Mouse (Mus musculus): ENCODE data around the gene Aldh18a1. TPM values are rescaled to one million over a fixed set of nuclear protein-coding genes. Genes with fewer than 3 reads are reported as not detected.
A peak's percentile ranks its signal among the peaks of the same experiment; 100 is the strongest.

Aldh18a1 gene
- 45.5 and 50.4 TPM in 2 replicates for polyA plus RNA-seq (2014; fragmentation: Nextera tagmentation; extraction: Ambion mirVana)

DNA sequence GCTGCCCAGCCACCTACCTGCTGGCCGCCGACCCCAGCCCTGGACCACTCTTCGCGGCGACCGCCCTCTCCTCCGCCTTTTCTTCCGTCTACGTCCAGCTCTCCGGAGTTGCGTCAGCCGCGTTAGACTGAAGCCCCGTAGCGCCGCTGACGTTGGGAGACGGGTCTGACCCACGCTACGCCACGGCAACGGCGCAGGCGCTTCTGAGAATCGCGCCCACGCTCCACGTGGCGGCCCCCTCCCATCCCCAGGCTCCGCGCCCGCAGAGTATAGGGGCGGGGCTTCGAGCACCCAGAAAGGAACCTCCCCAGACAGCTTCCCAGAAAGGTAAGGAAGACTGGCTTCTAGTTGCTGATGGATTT, at the start of gene Aldh18a1:
Aldh18a1 (minus strand) TSS at position 171 of the 362 bp plus-strand sequence.
- H3K4me3 ChIP-seq (replicated peaks; ENCODE audit: low read length) = peak within 1 kb of the TSS; percentile 61
- peak within 1 kb of the TSS; percentile 77 for H3K27ac ChIP-seq
- H3K27me3 ChIP-seq (ENCODE audit: control insufficient read depth, insufficient read depth, low read length) = no peaks in the 10 kb centered on the region
- no peaks in the 10 kb centered on the region for H3K9me3 ChIP-seq (ENCODE audit: control insufficient read depth, low read length)
- peak within 1 kb of the TSS; percentile 62 for H3K4me2 ChIP-seq (replicated peaks)
- WGBS = under 1% methylated on average over 34 of the region's 34 CpGs
- 0 out of 2 replicates have a peak, but pooled peaks cover 20% of the 10 kb centered on the region for H3K36me3 ChIP-seq (replicated peaks; ENCODE audit: control insufficient read depth, insufficient read depth)
- peaks cover 22% of the 10 kb centered on the region for H3K4me1 ChIP-seq (replicated peaks; ENCODE audit: control insufficient read depth, insufficient read depth, low read length)
- ATAC-seq (ENCODE audit: low FRiP score) = peak; percentile 96
- H3K9ac ChIP-seq = peak within 1 kb of the TSS; percentile 64
- peak; percentile 99 for DNase-seq (ENCODE audit: low spot score)

GRCm38 (mm10) chr19:40637601-40638000, 49.3 kb upstream of the Aldh18a1 start:
- 89% methylated on average over 7 of the region's 7 CpGs for WGBS
- no peaks in the 10 kb centered on the region for H3K36me3 ChIP-seq (replicated peaks; ENCODE audit: control insufficient read depth, insufficient read depth)
- H3K27me3 ChIP-seq (ENCODE audit: control insufficient read depth, insufficient read depth, low read length) = no peaks in the 10 kb centered on the region

GRCm38 (mm10) chr19:40637091-40637490, 48.8 kb upstream of the Aldh18a1 start:
- Histone ChIP-seq H3K27me3 (ENCODE audit: control insufficient read depth, insufficient read depth, low read length) (no peaks in the 10 kb centered on the region), H3K4me3 (replicated peaks; ENCODE audit: low read length) (no peak overlapping the region), H3K27ac (no peak overlapping the region), H3K4me2 (replicated peaks) (no peak overlapping the region), H3K9ac (no peak overlapping the region), H3K9me3 (ENCODE audit: control insufficient read depth, low read length) (no peaks in the 10 kb centered on the region), H3K4me1 (replicated peaks; ENCODE audit: control insufficient read depth, insufficient read depth, low read length) (no peaks in the 10 kb centered on the region), H3K36me3 (replicated peaks; ENCODE audit: control insufficient read depth, insufficient read depth) (no peaks in the 10 kb centered on the region)
- ATAC-seq (ENCODE audit: low FRiP score) (no peak), DNase-seq (ENCODE audit: low spot score) (no peak)
- WGBS = 64% methylated on average over 4 of the region's 4 CpGs

More at GRCm38 (mm10) chr19:40637601-40638000, 49.3 kb upstream of the Aldh18a1 start:
- no peaks in the 10 kb centered on the region for H3K4me1 ChIP-seq (replicated peaks; ENCODE audit: control insufficient read depth, insufficient read depth, low read length)
- DNase-seq (ENCODE audit: low spot score) = no peak
- H3K4me3 ChIP-seq (replicated peaks; ENCODE audit: low read length) = no peak overlapping the region
- ATAC-seq (ENCODE audit: low FRiP score) = no peak
- H3K27ac ChIP-seq = no peak overlapping the region
- H3K9ac ChIP-seq = no peak overlapping the region
- H3K9me3 ChIP-seq (ENCODE audit: control insufficient read depth, low read length) = no peaks in the 10 kb centered on the region
- no peak overlapping the region for H3K4me2 ChIP-seq (replicated peaks)

DNA sequence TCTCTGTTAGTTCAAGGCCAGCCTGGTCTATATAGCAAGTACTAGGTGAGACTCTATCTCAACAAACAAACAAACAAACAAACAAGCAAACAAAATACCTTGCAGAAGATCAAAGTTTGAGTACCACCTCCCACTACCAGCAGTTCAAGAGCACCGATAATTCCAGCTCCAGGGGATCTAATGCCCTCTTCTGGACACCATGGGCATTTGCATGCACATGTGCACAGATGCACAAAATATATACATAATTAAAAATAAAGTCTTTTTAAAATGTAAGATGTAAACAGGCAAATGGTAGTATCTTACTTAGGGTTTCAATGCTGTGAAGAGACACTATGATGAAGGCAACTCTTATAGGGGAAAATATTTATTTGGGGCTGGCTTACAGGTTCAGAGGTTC, 44.9 kb upstream of the Aldh18a1 start:
- Histone ChIP-seq H3K4me3 (replicated peaks; ENCODE audit: low read length) (no peak overlapping the region), H3K27ac (no peak overlapping the region), H3K36me3 (replicated peaks; ENCODE audit: control insufficient read depth, insufficient read depth) (no peaks in the 10 kb centered on the region), H3K9me3 (ENCODE audit: control insufficient read depth, low read length) (no peaks in the 10 kb centered on the region), H3K9ac (no peak overlapping the region), H3K4me2 (replicated peaks) (no peak overlapping the region), H3K4me1 (replicated peaks; ENCODE audit: control insufficient read depth, insufficient read depth, low read length) (no peaks in the 10 kb centered on the region), H3K27me3 (ENCODE audit: control insufficient read depth, insufficient read depth, low read length) (no peaks in the 10 kb centered on the region)
- 61% methylated on average over 1 of the region's 1 CpGs for WGBS
- no peak for ATAC-seq (ENCODE audit: low FRiP score)
- DNase-seq (ENCODE audit: low spot score) = no peak

DNA sequence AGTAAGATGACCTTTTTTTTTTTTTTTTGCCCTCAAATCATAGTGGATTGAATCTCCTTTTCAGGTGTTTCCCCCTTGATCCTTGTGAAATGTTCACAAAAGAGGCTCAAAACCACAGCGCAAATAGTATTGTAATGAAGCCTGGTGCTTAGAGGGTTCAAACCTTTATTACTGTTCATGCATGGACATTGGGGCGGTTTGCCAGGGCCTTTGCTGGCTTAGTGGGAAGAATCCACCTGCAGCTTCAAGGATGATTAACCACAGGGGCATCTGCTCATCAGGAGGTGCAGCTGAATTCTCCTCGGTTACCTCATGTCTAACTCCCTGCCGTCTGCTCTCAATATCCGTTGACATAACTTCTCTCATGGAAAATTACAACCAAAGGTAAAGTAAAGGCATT, 44.4 kb upstream of the Aldh18a1 start:
- no peak overlapping the region for H3K4me2 ChIP-seq (replicated peaks)
- WGBS = 85% methylated on average over 5 of the region's 5 CpGs
- no peak overlapping the region for H3K9ac ChIP-seq
- H3K4me1 ChIP-seq (replicated peaks; ENCODE audit: control insufficient read depth, insufficient read depth, low read length) = no peaks in the 10 kb centered on the region
- H3K36me3 ChIP-seq (replicated peaks; ENCODE audit: control insufficient read depth, insufficient read depth) = no peaks in the 10 kb centered on the region
- DNase-seq (ENCODE audit: low spot score) (no peak), ATAC-seq (ENCODE audit: low FRiP score) (no peak)
- H3K27me3 ChIP-seq (ENCODE audit: control insufficient read depth, insufficient read depth, low read length) = no peaks in the 10 kb centered on the region
- no peak overlapping the region for H3K27ac ChIP-seq
- no peak overlapping the region for H3K4me3 ChIP-seq (replicated peaks; ENCODE audit: low read length)
- no peaks in the 10 kb centered on the region for H3K9me3 ChIP-seq (ENCODE audit: control insufficient read depth, low read length)

- Histone ChIP-seq H3K4me2 (replicated peaks) (no peak overlapping the region), H3K4me3 (replicated peaks; ENCODE audit: low read length) (no peak overlapping the region), H3K36me3 (replicated peaks; ENCODE audit: control insufficient read depth, insufficient read depth) (no peaks in the 10 kb centered on the region), H3K27me3 (ENCODE audit: control insufficient read depth, insufficient read depth, low read length) (no peaks in the 10 kb centered on the region), H3K27ac (no peak overlapping the region), H3K4me1 (replicated peaks; ENCODE audit: control insufficient read depth, insufficient read depth, low read length) (no peaks in the 10 kb centered on the region), H3K9ac (no peak overlapping the region), H3K9me3 (ENCODE audit: control insufficient read depth, low read length) (no peaks in the 10 kb centered on the region)
- 91% methylated on average over 3 of the region's 3 CpGs for WGBS
- no peak for DNase-seq (ENCODE audit: low spot score)
- ATAC-seq (ENCODE audit: low FRiP score) = no peak
Observed at GRCm38 (mm10) chr19:40632193-40632592, 43.9 kb upstream of the Aldh18a1 start.

- ATAC-seq (ENCODE audit: low FRiP score) = no peak
- H3K4me3 ChIP-seq (replicated peaks; ENCODE audit: low read length) = no peak overlapping the region
- 86% methylated on average over 7 of the region's 7 CpGs for WGBS
- H3K27me3 ChIP-seq (ENCODE audit: control insufficient read depth, insufficient read depth, low read length) = no peaks in the 10 kb centered on the region
- no peak for DNase-seq (ENCODE audit: low spot score)
- H3K36me3 ChIP-seq (replicated peaks; ENCODE audit: control insufficient read depth, insufficient read depth) = no peaks in the 10 kb centered on the region
- H3K9ac ChIP-seq = no peak overlapping the region
- no peak overlapping the region for H3K4me2 ChIP-seq (replicated peaks)
- H3K27ac ChIP-seq = no peak overlapping the region
- no peaks in the 10 kb centered on the region for H3K9me3 ChIP-seq (ENCODE audit: control insufficient read depth, low read length)
- H3K4me1 ChIP-seq (replicated peaks; ENCODE audit: control insufficient read depth, insufficient read depth, low read length) = no peaks in the 10 kb centered on the region
Observed at GRCm38 (mm10) chr19:40630606-40631005, 42.3 kb upstream of the Aldh18a1 start.

GRCm38 (mm10) chr19:40630096-40630495, 41.8 kb upstream of the Aldh18a1 start:
- Histone ChIP-seq H3K27ac (no peak overlapping the region), H3K9ac (no peak overlapping the region), H3K4me3 (replicated peaks; ENCODE audit: low read length) (no peak overlapping the region), H3K27me3 (ENCODE audit: control insufficient read depth, insufficient read depth, low read length) (no peaks in the 10 kb centered on the region), H3K4me2 (replicated peaks) (no peak overlapping the region), H3K9me3 (ENCODE audit: control insufficient read depth, low read length) (no peaks in the 10 kb centered on the region), H3K36me3 (replicated peaks; ENCODE audit: control insufficient read depth, insufficient read depth) (no peaks in the 10 kb centered on the region), H3K4me1 (replicated peaks; ENCODE audit: control insufficient read depth, insufficient read depth, low read length) (no peaks in the 10 kb centered on the region)
- 91% methylated on average over 3 of the region's 3 CpGs for WGBS
- no peak for DNase-seq (ENCODE audit: low spot score)
- ATAC-seq (ENCODE audit: low FRiP score) = no peak

DNA sequence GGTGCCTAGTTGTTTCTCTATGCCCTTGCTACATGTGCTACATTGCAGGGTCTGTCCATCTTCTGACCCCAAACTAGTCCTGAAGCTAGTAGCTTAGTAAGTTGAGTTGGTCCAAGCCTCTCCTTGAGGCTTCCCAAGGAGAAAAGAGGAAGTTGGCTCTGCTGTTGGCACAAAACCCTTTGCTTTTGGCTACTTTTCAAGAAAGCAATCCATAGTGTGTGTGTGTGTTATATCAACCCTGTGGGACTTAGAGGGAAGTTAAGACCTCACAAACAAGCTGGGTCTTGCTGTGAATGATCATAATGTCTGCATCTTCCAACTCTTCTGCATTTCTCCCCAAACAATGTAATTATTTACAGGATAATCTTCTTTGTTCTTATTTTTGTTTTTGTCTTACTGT, 40.7 kb upstream of the Aldh18a1 start:
- H3K9ac ChIP-seq = no peak overlapping the region

DNA sequence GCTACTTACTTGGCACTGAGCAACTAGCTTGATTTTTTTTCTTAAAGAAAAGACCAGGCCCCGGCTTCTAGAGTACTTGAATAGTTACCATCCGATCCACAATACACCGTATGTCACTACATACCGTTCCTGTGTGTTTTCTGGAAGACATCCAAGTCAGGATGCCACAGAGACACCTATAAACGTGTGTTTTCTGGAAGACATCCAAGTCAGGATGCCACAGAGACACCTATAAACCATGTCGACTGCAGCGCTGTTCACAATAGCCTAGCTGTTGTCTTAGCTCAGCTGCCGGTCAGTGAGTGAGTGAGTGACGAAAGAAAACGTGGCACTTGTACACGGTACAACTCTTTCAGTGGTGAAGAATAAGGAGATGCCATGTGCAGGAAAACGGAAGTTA, 37.7 kb upstream of the Aldh18a1 start:
- DNase-seq (ENCODE audit: low spot score) (no peak), ATAC-seq (ENCODE audit: low FRiP score) (no peak)
- no peaks in the 10 kb centered on the region for H3K4me1 ChIP-seq (replicated peaks; ENCODE audit: control insufficient read depth, insufficient read depth, low read length)
- H3K27me3 ChIP-seq (ENCODE audit: control insufficient read depth, insufficient read depth, low read length) = no peaks in the 10 kb centered on the region
- H3K9ac ChIP-seq = no peak overlapping the region
- H3K4me2 ChIP-seq (replicated peaks) = no peak overlapping the region
- H3K27ac ChIP-seq = no peak overlapping the region
- H3K36me3 ChIP-seq (replicated peaks; ENCODE audit: control insufficient read depth, insufficient read depth) = no peaks in the 10 kb centered on the region
- 67% methylated on average over 12 of the region's 12 CpGs for WGBS
- H3K9me3 ChIP-seq (ENCODE audit: control insufficient read depth, low read length) = no peaks in the 10 kb centered on the region
- no peak overlapping the region for H3K4me3 ChIP-seq (replicated peaks; ENCODE audit: low read length)

More for the DNA sequence above, 40.7 kb upstream of the Aldh18a1 start:
- H3K4me3 ChIP-seq (replicated peaks; ENCODE audit: low read length) = no peak overlapping the region
- H3K27me3 ChIP-seq (ENCODE audit: control insufficient read depth, insufficient read depth, low read length) = no peaks in the 10 kb centered on the region
- no peak overlapping the region for H3K27ac ChIP-seq
- ATAC-seq (ENCODE audit: low FRiP score) (no peak), DNase-seq (ENCODE audit: low spot score) (no peak)
- H3K4me1 ChIP-seq (replicated peaks; ENCODE audit: control insufficient read depth, insufficient read depth, low read length) = no peaks in the 10 kb centered on the region
- no peak overlapping the region for H3K4me2 ChIP-seq (replicated peaks)
- no peaks in the 10 kb centered on the region for H3K36me3 ChIP-seq (replicated peaks; ENCODE audit: control insufficient read depth, insufficient read depth)
- H3K9me3 ChIP-seq (ENCODE audit: control insufficient read depth, low read length) = no peaks in the 10 kb centered on the region

All from hindbrain, embryonic 14.5 days (tissue).